Mouse (Mus musculus) spleen, adult 12 weeks (tissue): ENCODE measurements around the gene Supt7l.
A peak's percentile ranks its signal among the peaks of the same experiment; 100 is the strongest.
"Not testable (repeated sequence)": the region's sequence is repeated elsewhere in the genome, so short reads cannot be mapped to it uniquely, and the experiment has no call there.

Experiments used
- DNase-seq: peaks from one replicate; pipeline ENCODE4 v3.0.0; 2022; ENCODE audit warnings: low spot score

Gene Supt7l

DNA sequence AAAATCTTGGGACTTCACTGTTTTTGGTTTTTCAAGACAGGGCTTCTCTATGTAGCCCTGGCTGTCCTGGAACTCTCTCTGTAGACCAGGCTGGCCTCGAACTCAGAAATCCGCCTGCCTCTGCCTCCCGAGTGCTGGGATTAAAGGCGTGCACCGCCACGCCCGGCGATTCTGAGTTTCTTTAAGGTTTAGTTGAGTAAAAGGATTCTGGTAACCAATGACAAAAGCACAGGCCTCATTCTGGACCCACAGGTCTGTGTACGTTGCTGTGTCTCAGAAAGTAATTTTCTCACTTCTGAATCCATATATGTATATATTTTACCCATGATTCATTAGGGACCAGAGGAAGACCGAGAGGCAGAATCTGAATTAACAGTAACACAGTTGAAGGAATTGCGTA lies at the start of gene Supt7l:
Gene Supt7l, minus strand, starts transcription at position 101 of the 400 bp plus-strand sequence.
- not testable (repeated sequence) for DNase-seq

DNA sequence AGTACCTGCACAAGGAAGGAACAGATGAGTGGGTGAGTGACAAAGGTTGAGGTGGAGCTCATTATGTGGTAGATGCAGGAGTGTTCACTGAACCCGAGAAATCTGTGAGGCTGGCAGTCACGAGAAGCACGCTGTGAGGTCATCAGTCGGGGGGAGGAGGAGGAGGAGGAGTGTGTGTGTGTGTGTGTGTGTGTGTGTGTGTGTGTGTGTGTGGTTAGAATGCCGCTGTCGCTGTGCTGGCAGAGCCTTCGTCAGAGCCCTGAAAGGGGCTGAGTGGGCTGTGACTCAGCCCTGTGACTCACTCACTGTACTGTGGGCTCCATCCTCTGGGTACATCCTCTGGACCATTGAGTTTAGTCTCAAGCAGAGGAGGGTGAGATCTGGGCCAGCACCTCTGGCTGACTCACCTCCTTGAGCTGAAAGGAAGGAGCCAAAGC lies 49.0 kb upstream of the Supt7l start:
- no peak for DNase-seq

GRCm38 (mm10) chr5:31573722-31574121 lies 46.1 kb upstream of the Supt7l start:
- no peak for DNase-seq

GRCm38 (mm10) chr5:31571023-31571608 lies 43.5 kb upstream of the Supt7l start:
- no peak for DNase-seq

GRCm38 (mm10) chr5:31567951-31568657 lies 40.5 kb upstream of the Supt7l start:
- no peak for DNase-seq

GRCm38 (mm10) chr5:31566457-31566856 lies 38.9 kb upstream of the Supt7l start:
- DNase-seq, result no peak

GRCm38 (mm10) chr5:31566026-31566425 lies 38.4 kb upstream of the Supt7l start:
- no peak for DNase-seq

GRCm38 (mm10) chr5:31564976-31565375 lies 37.4 kb upstream of the Supt7l start:
- no peak for DNase-seq

DNA sequence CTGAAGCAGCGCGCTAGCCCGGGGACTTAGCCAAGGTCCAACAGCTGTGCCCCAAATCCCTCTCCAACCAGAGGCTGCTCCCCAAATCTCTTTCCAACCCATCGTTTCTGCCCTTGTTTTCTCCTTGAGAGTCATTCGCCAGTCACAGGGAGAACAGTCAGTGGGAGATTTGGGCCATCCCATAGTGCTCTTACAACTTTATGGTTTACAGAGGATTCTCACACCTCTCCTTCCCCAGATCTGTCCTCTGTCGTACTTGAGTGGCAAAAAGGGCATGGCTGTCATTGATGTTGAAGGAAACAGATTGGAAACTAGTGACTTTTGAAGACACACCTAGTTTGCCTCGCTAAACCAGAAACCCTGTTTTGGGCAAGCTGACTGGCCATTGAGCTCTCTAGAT lies 36.3 kb upstream of the Supt7l start:
- DNase-seq, result no peak

- DNase-seq, result no peak
These were observed 35.9 kb upstream of the Supt7l start for GRCm38 (mm10) chr5:31563496-31563895.

DNA sequence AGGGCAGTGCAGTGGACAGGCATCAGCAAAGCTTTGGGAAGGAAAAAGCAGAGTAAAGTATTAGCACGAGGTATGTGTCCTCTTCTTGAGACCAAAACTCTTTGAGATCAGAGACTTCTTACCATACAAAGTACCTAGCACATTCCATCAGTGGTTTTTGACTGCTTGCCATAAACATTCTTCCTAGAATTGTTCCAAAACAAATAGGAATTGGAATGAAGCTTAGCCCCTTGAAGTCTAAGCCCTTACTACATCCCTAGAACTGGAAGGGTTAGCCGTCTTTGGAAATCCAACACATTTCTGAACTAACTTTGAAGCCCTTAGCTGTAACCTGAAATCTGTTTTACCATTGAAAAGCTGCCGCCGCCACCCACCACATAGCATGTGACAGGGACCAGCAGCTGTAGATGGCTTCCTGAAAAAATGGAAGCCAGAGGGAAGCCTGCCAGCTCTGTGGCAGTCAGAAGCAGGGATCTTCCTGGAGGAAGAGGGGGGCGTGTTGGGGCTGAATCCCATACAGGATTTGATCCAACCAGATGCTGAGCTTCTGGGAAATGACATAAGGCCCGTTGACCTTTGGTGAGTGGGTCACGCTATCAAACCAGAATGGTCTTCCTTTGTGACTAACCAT lies 34.5 kb upstream of the Supt7l start:
- no peak for DNase-seq

DNA sequence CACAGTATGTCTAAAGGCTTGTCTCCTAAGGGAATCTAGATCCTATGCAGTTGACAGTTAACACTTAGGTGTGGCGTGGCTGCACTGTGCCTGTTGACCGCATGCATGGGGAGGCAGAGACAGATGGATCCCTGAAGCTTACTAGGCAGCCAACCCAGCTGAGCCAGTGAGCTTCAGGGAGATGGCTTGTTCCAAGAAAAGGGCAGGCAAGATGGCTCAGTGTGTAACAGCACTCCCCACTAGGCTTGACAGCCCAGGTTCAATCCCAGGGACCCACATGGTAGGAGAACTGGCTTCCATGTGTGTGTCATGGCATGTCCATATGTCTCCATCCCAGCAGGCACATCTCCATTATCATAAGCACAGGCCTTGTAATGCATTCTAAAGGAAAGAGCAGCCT lies 32.7 kb upstream of the Supt7l start:
- DNase-seq, result no peak

DNA sequence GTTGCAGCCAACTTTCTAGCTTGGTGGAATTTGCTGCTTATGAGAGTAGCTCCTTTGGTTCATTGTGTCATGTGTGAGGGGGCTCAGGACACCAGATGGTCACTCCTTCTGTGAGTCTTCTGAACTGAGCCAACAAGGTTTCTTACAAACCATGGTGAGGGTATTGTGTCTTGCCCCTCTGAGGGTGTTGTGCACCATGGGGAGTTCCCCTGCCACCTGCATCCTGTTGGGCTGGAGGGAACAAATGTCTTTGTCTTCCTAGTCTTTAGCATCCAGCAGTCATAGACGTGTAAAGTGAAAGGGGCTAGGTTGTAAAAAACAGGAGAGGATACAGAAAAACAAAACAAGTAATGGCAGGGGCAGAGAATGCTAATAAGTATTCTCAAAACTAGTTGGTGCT lies 31.8 kb upstream of the Supt7l start:
- no peak for DNase-seq

DNA sequence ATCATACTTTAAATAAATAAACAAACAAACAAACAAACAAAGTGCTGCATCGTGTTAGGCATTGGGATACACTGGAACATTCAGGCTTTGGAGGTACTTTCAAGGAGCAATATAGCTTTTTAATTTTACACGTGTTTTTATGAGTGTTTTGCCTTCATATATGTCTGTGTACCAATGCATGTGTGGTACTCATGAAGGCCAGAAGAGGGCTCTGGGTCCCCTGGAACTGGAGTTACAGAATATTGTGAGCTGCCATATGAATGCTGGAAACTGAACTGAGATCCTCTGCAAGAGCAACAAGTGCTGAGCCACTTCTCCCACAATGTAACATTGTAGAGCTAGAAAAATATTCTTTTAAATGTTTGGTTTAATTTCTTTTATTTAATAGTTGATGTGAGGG lies 7.6 kb upstream of the Supt7l start:
- no peak for DNase-seq

- no peak for DNase-seq
These were observed 953 bp upstream of the Supt7l start for GRCm38 (mm10) chr5:31528560-31528959.

DNA sequence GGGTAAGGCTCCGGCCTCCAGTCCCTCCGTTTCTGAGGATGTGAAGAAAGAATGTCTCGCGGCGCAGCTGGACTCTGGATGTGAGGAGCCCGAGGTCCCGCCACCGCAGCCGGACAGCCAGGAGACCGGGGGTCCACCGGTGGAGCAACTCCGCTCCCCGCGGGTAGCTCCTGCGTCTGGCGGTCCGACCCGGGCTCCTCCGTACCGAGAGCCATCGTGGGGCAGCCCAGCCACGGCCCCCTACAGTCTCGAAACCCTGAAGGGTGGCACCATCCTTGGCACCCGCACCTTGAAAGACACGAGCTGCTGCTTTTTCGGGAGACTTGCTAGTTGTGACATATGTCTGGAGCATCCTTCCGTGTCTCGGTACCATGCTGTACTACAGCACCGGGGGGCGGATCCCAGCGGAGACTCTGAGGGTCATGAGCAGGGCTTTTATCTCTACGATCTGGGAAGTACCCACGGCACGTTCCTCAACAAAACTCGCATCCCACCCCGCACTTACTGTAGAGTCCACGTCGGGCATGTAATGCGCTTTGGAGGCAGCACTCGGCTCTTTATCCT lies 408 bp downstream of the Supt7l start:
- no peak for DNase-seq

- DNase-seq, result peak; percentile 75
These were observed 1.1 kb downstream of the Supt7l start, which contains the start of gene Slc4a1ap for GRCm38 (mm10) chr5:31526354-31527116. Gene Slc4a1ap, plus strand, starts transcription at chr5:31526995.

DNA sequence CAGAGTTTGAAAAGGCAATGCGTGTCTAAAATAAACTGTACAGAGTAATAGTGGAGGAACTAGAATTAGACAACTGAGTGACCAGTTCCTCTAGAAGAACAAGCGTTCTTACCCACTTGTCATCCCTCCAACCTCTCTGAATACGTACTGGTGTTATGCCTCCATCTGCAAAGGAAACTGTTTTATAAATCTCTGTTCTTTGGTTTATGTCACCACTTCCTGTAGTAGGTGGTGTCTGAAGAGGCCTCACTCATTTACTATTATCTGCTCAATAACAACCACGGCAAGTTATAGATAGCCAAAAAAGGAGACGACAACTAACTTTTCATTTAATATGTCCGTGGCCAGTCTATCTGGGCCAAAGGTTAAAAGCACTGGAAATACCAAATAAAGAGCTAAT lies 7.1 kb downstream of the Supt7l start:
- DNase-seq, result no peak

DNA sequence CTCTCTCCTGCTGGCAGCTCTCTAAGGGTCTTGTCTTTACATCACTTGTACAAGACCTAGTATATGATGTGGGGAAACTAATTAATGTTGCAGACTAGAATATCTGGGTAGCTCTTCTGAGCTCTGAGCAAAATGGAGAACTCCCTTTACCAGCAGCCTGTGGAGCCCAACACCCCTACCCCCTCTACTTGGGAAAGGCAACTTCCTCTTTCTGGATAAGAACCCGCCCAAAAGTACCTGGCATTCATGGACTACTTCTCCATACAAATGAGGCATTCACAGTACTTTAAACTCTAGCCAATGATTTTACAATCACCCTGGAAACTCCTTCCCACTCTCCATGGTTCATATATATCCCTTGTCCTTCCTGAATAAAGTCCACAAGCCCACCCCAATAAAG lies 15.1 kb downstream of the Supt7l start:
- DNase-seq, result no peak

GRCm38 (mm10) chr5:31504843-31505242 lies 22.8 kb downstream of the Supt7l start:
- DNase-seq, result no peak

- peak; percentile 78 for DNase-seq
These were observed 32.9 kb downstream of the Supt7l start, which contains the start of gene Gpn1 for GRCm38 (mm10) chr5:31494513-31495297. Gene Gpn1, plus strand, starts transcription at chr5:31494741.
